Comparison of ENCODE assay signal across 8 mouse cellular contexts in genomic region chr8:94532000-94532399, GRCm38 (mm10). TPM values are rescaled to one million over a fixed set of nuclear protein-coding genes. Genes with fewer than 3 reads are reported as not detected.
DNase-seq lines count a peak whose midpoint lies in the region; ATAC-seq lines count a peak whose summit lies in the region.

No protein-coding gene starts in this region.

- H3K4me1 ChIP-seq in kidney, embryonic 14.5 days (ENCODE audit: control insufficient read depth, insufficient read depth, low read length), result peaks cover 4% of the 10 kb centered on the region
- peaks cover 4% of the 10 kb centered on the region; the same call in 1 of the 2 replicates for H3K4me1 ChIP-seq in brown adipose tissue, adult 24 weeks (ENCODE audit: control insufficient read depth, insufficient read depth, insufficient read length, low read length)
- H3K4me1 ChIP-seq in intestine, embryonic 14.5 days (replicated peaks; ENCODE audit: control insufficient read depth, insufficient read depth, low read length), result 0 out of 2 replicates have a peak, but pooled peaks cover 3% of the 10 kb centered on the region
- H3K4me1 ChIP-seq in neural tube, embryonic 12.5 days, result peaks cover 22% of the 10 kb centered on the region

- no peak for DNase-seq in kidney, adult 8-10 months
- DNase-seq in intestine, embryonic 14.5 days (ENCODE audit: low spot score), result peak; percentile 65
- no peak for DNase-seq in spleen, postnatal 10 days (ENCODE audit: low spot score in 2 of 2)
- DNase-seq in layer of hippocampus, adult 11-12 months (ENCODE audit: low spot score), result no peak
- DNase-seq in lung, postnatal 14 days, result no peak

- H3K27ac ChIP-seq in kidney, embryonic 14.5 days (ENCODE audit: low read depth, low read length), result no peak overlapping the region
- H3K27ac ChIP-seq in brown adipose tissue, adult 24 weeks (replicated peaks; ENCODE audit: low read depth, low read length), result no peak overlapping the region
- no peak overlapping the region for H3K27ac ChIP-seq in intestine, embryonic 14.5 days (ENCODE audit: low read depth)
- no peak overlapping the region for H3K27ac ChIP-seq in neural tube, embryonic 12.5 days

- WGBS in kidney, embryonic 14.5 days, result 2% methylated on average over 8 of the region's 8 CpGs
- WGBS in intestine, embryonic 14.5 days, result 4% methylated on average over 8 of the region's 8 CpGs
- WGBS in neural tube, embryonic 12.5 days, result 2% methylated on average over 8 of the region's 8 CpGs

- H3K9me3 ChIP-seq in kidney, embryonic 14.5 days (ENCODE audit: control insufficient read depth, low read length), result no peaks in the 10 kb centered on the region
- no peaks in the 10 kb centered on the region for H3K9me3 ChIP-seq in intestine, embryonic 14.5 days (ENCODE audit: control insufficient read depth, low read length)
- H3K9me3 ChIP-seq in neural tube, embryonic 12.5 days, result no peaks in the 10 kb centered on the region

- H3K36me3 ChIP-seq in kidney, embryonic 14.5 days (ENCODE audit: control insufficient read depth, insufficient read depth, low read length), result no peaks in the 10 kb centered on the region
- no peaks in the 10 kb centered on the region for H3K36me3 ChIP-seq in intestine, embryonic 14.5 days (ENCODE audit: control insufficient read depth, insufficient read depth, low read length)
- H3K36me3 ChIP-seq in neural tube, embryonic 12.5 days, result no peaks in the 10 kb centered on the region

- H3K4me2 ChIP-seq in kidney, embryonic 14.5 days (replicated peaks; ENCODE audit: low read depth, low read length), result peak overlapping the region; percentile 96
- H3K4me2 ChIP-seq in intestine, embryonic 14.5 days (ENCODE audit: low read length), result peak overlapping the region; percentile 87
- peak overlapping the region; percentile 95 for H3K4me2 ChIP-seq in neural tube, embryonic 12.5 days (replicated peaks)

- peak overlapping the region; percentile 69 for H3K4me3 ChIP-seq in kidney, embryonic 14.5 days (ENCODE audit: low read length)
- peak overlapping the region; percentile 21 for H3K4me3 ChIP-seq in brown adipose tissue, adult 24 weeks (ENCODE audit: insufficient read depth, low read depth, low read length)
- H3K4me3 ChIP-seq in intestine, embryonic 14.5 days (ENCODE audit: low read depth, low read length), result peak overlapping the region; percentile 68
- H3K4me3 ChIP-seq in neural tube, embryonic 12.5 days, result no peak overlapping the region

- H3K27me3 ChIP-seq in kidney, embryonic 14.5 days (ENCODE audit: control insufficient read depth, insufficient read depth, low read length), result peaks cover 17% of the 10 kb centered on the region
- peaks cover 26% of the 10 kb centered on the region for H3K27me3 ChIP-seq in intestine, embryonic 14.5 days (replicated peaks; ENCODE audit: control insufficient read depth, insufficient read depth, low read length)
- H3K27me3 ChIP-seq in neural tube, embryonic 12.5 days (replicated peaks), result peaks cover 42% of the 10 kb centered on the region

- peak overlapping the region; percentile 76; the same call in 1 of the 2 replicates for H3K9ac ChIP-seq in kidney, embryonic 14.5 days (ENCODE audit: low read depth, low read length)
- peak overlapping the region; percentile 66 for H3K9ac ChIP-seq in intestine, embryonic 14.5 days (ENCODE audit: low read length)
- H3K9ac ChIP-seq in neural tube, embryonic 12.5 days, result no peak overlapping the region

- ATAC-seq in kidney, embryonic 14.5 days (ENCODE audit: low FRiP score, low TSS enrichment), result no peak
- no peak for ATAC-seq in intestine, embryonic 14.5 days (replicated peaks; ENCODE audit: low FRiP score, low TSS enrichment, low read depth)
- ATAC-seq in neural tube, embryonic 12.5 days (ENCODE audit: low FRiP score, low read depth), result no peak

RNA-seq across cellular contexts. Expression of gene Cpne2, which starts 0.8 kb away (rescaled TPM):
- 13.2 and 13.6 TPM in 2 replicates for polyA plus RNA-seq in kidney, embryonic 14.5 days (2014; fragmentation: Nextera tagmentation; extraction: Ambion mirVana)
- 4.9 and 6.0 TPM in 2 replicates for polyA plus RNA-seq in brown adipose tissue, adult 24 weeks (2012; ENCODE audit: insufficient read depth, insufficient read length, missing spikeins)
- polyA plus RNA-seq in intestine, embryonic 14.5 days (2014; fragmentation: Nextera tagmentation; extraction: Ambion mirVana), result 9.8 and 10.2 TPM in 2 replicates
- 12.6 and 14.4 TPM in 2 replicates for polyA plus RNA-seq in neural tube, embryonic 12.5 days (2016; fragmentation: Nextera tagmentation; extraction: Ambion mirVana)
